Mouse (Mus musculus): Measurements from ENCODE around the gene Lipa.

- no peak for TF ChIP-seq EP300 (optimal IDR thresholded peaks at IDR 0.05)
- TF ChIP-seq CTCF (IDR thresholded peaks at IDR 0.05; ENCODE audit: low read depth), result no peak
These were observed 10.1 kb downstream of the Lipa start for GRCm38 (mm10) chr19:34517197-34517596.

Measured in stomach, postnatal 0 days (tissue).